Mouse (Mus musculus): ENCODE measurements around the gene Kpnb1. TPM values are rescaled to one million over a fixed set of nuclear protein-coding genes. Genes with fewer than 3 reads are reported as not detected.
A peak's percentile ranks its signal among the peaks of the same experiment; 100 is the strongest.

Kpnb1 gene
- total and polyA plus RNA-seq, 2 experiments from 2014 or later, result 18.4 to 68.2 TPM

GRCm38 (mm10) chr11:97115797-97116196, 71.9 kb downstream of the Kpnb1 start:
- H3K9me3 ChIP-seq (replicated peaks; ENCODE audit: control insufficient read depth, low read length), result no peaks in the 10 kb centered on the region
- 5% methylated on average over 11 of the region's 11 CpGs for WGBS
- no peak for ATAC-seq (ENCODE audit: insufficient read depth, low read depth)
- no peak for DNase-seq (ENCODE audit: low spot score)
- H3K4me2 ChIP-seq (ENCODE audit: low read depth, low read length), result peak overlapping the region; percentile 73
- no peak overlapping the region for H3K27ac ChIP-seq (ENCODE audit: low read depth)
- H3K4me3 ChIP-seq (ENCODE audit: low read depth, low read length), result no peak overlapping the region
- H3K27me3 ChIP-seq (ENCODE audit: control insufficient read depth, insufficient read depth, low read length), result peaks cover 74% of the 10 kb centered on the region
- no peaks in the 10 kb centered on the region for H3K36me3 ChIP-seq (replicated peaks; ENCODE audit: control insufficient read depth, insufficient read depth, low read length)
- no peak for TF ChIP-seq CTCF (IDR thresholded peaks at IDR 0.05; ENCODE audit: low read depth)
- TF ChIP-seq EP300 (IDR thresholded peaks at IDR 0.05; ENCODE audit: low read depth), result no peak
- H3K9ac ChIP-seq (replicated peaks; ENCODE audit: low read depth, low read length), result no peak overlapping the region
- peaks cover 5% of the 10 kb centered on the region; the same call in 1 of the 2 replicates for H3K4me1 ChIP-seq (ENCODE audit: control insufficient read depth, insufficient read depth)

DNA sequence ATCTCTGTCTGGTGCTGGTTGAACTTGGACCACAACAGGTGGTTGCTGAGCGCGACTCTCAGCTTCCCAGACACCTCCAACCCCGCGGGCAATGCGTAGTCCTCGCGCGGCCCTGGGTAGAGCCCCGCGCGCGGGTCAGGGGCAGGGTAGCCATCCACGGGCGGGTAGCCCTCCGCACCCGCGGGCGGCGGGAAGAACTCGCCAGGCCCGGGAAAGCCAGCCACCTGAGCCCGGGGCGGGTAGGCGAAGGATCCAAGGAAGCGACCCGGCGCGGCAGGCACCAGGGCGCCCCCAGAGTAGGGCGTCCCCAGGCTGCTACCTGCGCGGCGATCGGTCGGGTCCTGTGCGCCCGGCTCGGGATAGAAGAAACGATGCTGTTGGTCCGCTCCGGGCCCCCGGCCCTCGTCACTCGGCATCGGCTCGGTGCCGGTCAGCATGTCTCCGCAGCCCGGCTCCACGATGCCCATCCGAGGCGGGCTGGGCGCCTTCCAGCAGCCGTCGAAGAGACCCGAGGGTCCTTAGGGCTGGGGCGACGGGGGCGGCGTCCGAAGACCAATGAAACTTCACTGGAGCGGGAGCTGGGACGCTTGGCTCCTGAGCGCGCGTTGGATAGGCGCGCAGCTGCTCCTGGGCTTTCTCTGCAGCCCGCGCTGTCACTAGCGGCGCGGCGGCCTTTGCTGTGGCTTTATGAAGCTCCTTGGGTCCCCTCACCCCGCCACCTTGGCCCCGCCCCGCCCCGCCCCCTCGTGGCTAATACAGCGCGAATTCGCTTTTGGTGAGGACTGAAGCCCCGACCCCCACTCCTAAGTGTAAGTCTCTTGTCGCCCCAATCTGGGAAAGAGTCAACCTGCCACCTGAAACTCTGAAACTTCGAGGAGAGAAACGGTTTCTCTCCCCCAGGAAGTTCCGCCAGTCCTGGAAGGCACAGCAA, 72.7 kb downstream of the Kpnb1 start, which contains the start of gene Tbx21:
Gene Tbx21, minus strand, starts transcription at position 661 of the 931 bp plus-strand sequence.
- H3K27ac ChIP-seq (ENCODE audit: low read depth), result no peak within 1 kb of the TSS
- H3K4me2 ChIP-seq (ENCODE audit: low read depth, low read length), result peak within 1 kb of the TSS; percentile 73
- WGBS, result under 1% methylated on average over 78 of the region's 87 CpGs
- H3K4me1 ChIP-seq (ENCODE audit: control insufficient read depth, insufficient read depth), result peaks cover 5% of the 10 kb centered on the region; the same call in 1 of the 2 replicates
- TF ChIP-seq EP300 (IDR thresholded peaks at IDR 0.05; ENCODE audit: low read depth) (no peak), CTCF (IDR thresholded peaks at IDR 0.05; ENCODE audit: low read depth) (no peak)
- H3K27me3 ChIP-seq (ENCODE audit: control insufficient read depth, insufficient read depth, low read length), result peaks cover 74% of the 10 kb centered on the region
- no peaks in the 10 kb centered on the region for H3K9me3 ChIP-seq (replicated peaks; ENCODE audit: control insufficient read depth, low read length)
- peak within 1 kb of the TSS; percentile 49 for H3K4me3 ChIP-seq (ENCODE audit: low read depth, low read length)
- DNase-seq (ENCODE audit: low spot score) (no peak), ATAC-seq (ENCODE audit: insufficient read depth, low read depth) (no peak)
- H3K9ac ChIP-seq (replicated peaks; ENCODE audit: low read depth, low read length), result no peak within 1 kb of the TSS
- no peaks in the 10 kb centered on the region for H3K36me3 ChIP-seq (replicated peaks; ENCODE audit: control insufficient read depth, insufficient read depth, low read length)

DNA sequence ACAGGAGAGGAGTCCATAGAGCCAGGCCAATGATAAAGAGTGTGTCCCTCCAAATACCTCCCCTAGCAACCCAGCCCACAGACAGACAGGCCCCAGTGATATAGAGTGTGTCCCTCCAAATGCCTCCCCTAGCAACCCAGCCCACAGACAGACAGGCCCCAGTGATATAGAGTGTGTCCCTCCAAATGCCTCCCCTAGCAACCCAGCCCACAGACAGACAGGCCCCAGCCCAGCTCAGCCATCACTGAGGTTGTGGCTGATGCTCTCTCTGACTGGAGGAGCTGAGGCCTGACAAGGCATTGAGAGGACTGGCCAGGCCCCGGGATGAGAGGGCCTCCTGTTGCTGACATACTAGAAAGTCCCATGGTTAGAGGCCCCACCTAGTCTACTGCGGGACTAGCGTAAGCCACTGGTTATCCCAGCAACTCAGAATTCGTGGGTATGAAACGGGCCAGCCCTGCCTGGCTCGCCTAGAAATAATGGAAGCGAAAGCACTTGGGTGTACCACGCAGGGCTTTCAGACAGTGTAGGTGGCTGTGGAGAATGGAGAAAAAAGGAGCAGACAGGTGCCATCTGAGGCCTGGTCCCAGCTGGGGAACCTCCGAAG, 75.1 kb downstream of the Kpnb1 start:
- no peaks in the 10 kb centered on the region for H3K36me3 ChIP-seq (replicated peaks; ENCODE audit: control insufficient read depth, insufficient read depth, low read length)
- TF ChIP-seq CTCF (IDR thresholded peaks at IDR 0.05; ENCODE audit: low read depth), result no peak
- TF ChIP-seq EP300 (IDR thresholded peaks at IDR 0.05; ENCODE audit: low read depth), result no peak
- WGBS, result 84% methylated on average over 9 of the region's 9 CpGs
- H3K27me3 ChIP-seq (ENCODE audit: control insufficient read depth, insufficient read depth, low read length), result peaks cover 55% of the 10 kb centered on the region
- H3K9me3 ChIP-seq (replicated peaks; ENCODE audit: control insufficient read depth, low read length), result no peaks in the 10 kb centered on the region
- no peak overlapping the region for H3K27ac ChIP-seq (ENCODE audit: low read depth)
- DNase-seq (ENCODE audit: low spot score) (no peak), ATAC-seq (ENCODE audit: insufficient read depth, low read depth) (no peak)
- H3K4me3 ChIP-seq (ENCODE audit: low read depth, low read length), result no peak overlapping the region
- H3K4me1 ChIP-seq (ENCODE audit: control insufficient read depth, insufficient read depth), result peaks cover 5% of the 10 kb centered on the region; the same call in 1 of the 2 replicates
- H3K9ac ChIP-seq (replicated peaks; ENCODE audit: low read depth, low read length), result no peak overlapping the region
- no peak overlapping the region for H3K4me2 ChIP-seq (ENCODE audit: low read depth, low read length)

Small RNA genes lying within 50 kb of the gene (microRNA-seq; reads per million reads assigned to microRNA genes)
- not detected for gene Mir7235

Other genes with a start within 250 kb of the Kpnb1 start
- 20.9 and 27.3 TPM in 2 replicates for gene Pnpo, start 243.9 kb downstream of the Kpnb1 start, total RNA-seq (2014; rRNA removed; ENCODE audit: low replicate concordance)
- gene Pnpo, start 243.9 kb downstream of the Kpnb1 start, polyA plus RNA-seq (2015; fragmentation: Nextera tagmentation; extraction: Ambion mirVana), result 25.0 and 28.1 TPM in 2 replicates
- 6.2 and 6.8 TPM in 2 replicates for gene Sp2, start 204.9 kb downstream of the Kpnb1 start, total RNA-seq (2014; rRNA removed; ENCODE audit: low replicate concordance)
- gene Sp2, start 204.9 kb downstream of the Kpnb1 start, polyA plus RNA-seq (2015; fragmentation: Nextera tagmentation; extraction: Ambion mirVana), result 8.9 and 9.0 TPM in 2 replicates
- gene Sp6, start 174.5 kb downstream of the Kpnb1 start, total RNA-seq (2014; rRNA removed; ENCODE audit: low replicate concordance), result 0.04 and 0.19 TPM in 2 replicates
- gene Sp6, start 174.5 kb downstream of the Kpnb1 start, polyA plus RNA-seq (2015; fragmentation: Nextera tagmentation; extraction: Ambion mirVana), result 0.08 TPM in 1 of 2 replicates, not detected in the other
- 29.3 and 31.7 TPM in 2 replicates for gene Scrn2, start 157.9 kb downstream of the Kpnb1 start, total RNA-seq (2014; rRNA removed; ENCODE audit: low replicate concordance)
- 16.6 and 19.0 TPM in 2 replicates for gene Scrn2, start 157.9 kb downstream of the Kpnb1 start, polyA plus RNA-seq (2015; fragmentation: Nextera tagmentation; extraction: Ambion mirVana)
- gene Lrrc46, start 146.5 kb downstream of the Kpnb1 start, total RNA-seq (2014; rRNA removed; ENCODE audit: low replicate concordance), result 0.80 TPM in 1 of 2 replicates, not detected in the other
- 0.53 and 0.65 TPM in 2 replicates for gene Lrrc46, start 146.5 kb downstream of the Kpnb1 start, polyA plus RNA-seq (2015; fragmentation: Nextera tagmentation; extraction: Ambion mirVana)
- 77.7 and 81.2 TPM in 2 replicates for gene Mrpl10, start 146.3 kb downstream of the Kpnb1 start, total RNA-seq (2014; rRNA removed; ENCODE audit: low replicate concordance)
- 67.0 and 67.3 TPM in 2 replicates for gene Mrpl10, start 146.3 kb downstream of the Kpnb1 start, polyA plus RNA-seq (2015; fragmentation: Nextera tagmentation; extraction: Ambion mirVana)
- gene Osbpl7, start 137.3 kb downstream of the Kpnb1 start, total RNA-seq (2014; rRNA removed; ENCODE audit: low replicate concordance), result 8.6 and 10.6 TPM in 2 replicates
- gene Osbpl7, start 137.3 kb downstream of the Kpnb1 start, polyA plus RNA-seq (2015; fragmentation: Nextera tagmentation; extraction: Ambion mirVana), result 2.7 and 3.0 TPM in 2 replicates
- gene Tbx21, start 72.5 kb downstream of the Kpnb1 start, total RNA-seq (2014; rRNA removed; ENCODE audit: low replicate concordance), result not detected in 2 replicates
- gene Tbx21, start 72.5 kb downstream of the Kpnb1 start, polyA plus RNA-seq (2015; fragmentation: Nextera tagmentation; extraction: Ambion mirVana), result not detected in 2 replicates
- 8.9 and 27.8 TPM in 2 replicates for gene Tbkbp1, start 36.4 kb downstream of the Kpnb1 start, total RNA-seq (2014; rRNA removed; ENCODE audit: low replicate concordance)
- 2.8 and 3.4 TPM in 2 replicates for gene Tbkbp1, start 36.4 kb downstream of the Kpnb1 start, polyA plus RNA-seq (2015; fragmentation: Nextera tagmentation; extraction: Ambion mirVana)
- gene Npepps, start 92.8 kb upstream of the Kpnb1 start, total RNA-seq (2014; rRNA removed; ENCODE audit: low replicate concordance), result 28.1 and 45.8 TPM in 2 replicates
- gene Npepps, start 92.8 kb upstream of the Kpnb1 start, polyA plus RNA-seq (2015; fragmentation: Nextera tagmentation; extraction: Ambion mirVana), result 54.8 and 56.0 TPM in 2 replicates
- 41.8 and 48.8 TPM in 2 replicates for gene Mrpl45, start 127.8 kb upstream of the Kpnb1 start, total RNA-seq (2014; rRNA removed; ENCODE audit: low replicate concordance)
- gene Mrpl45, start 127.8 kb upstream of the Kpnb1 start, polyA plus RNA-seq (2015; fragmentation: Nextera tagmentation; extraction: Ambion mirVana), result 60.3 and 64.6 TPM in 2 replicates
- gene Gpr179, start 164.2 kb upstream of the Kpnb1 start, total RNA-seq (2014; rRNA removed; ENCODE audit: low replicate concordance), result 0.12 TPM in 1 of 2 replicates, not detected in the other
- not detected in 2 replicates for gene Gpr179, start 164.2 kb upstream of the Kpnb1 start, polyA plus RNA-seq (2015; fragmentation: Nextera tagmentation; extraction: Ambion mirVana)
- gene Socs7, start 174.7 kb upstream of the Kpnb1 start, total RNA-seq (2014; rRNA removed; ENCODE audit: low replicate concordance), result 15.4 and 20.7 TPM in 2 replicates
- gene Socs7, start 174.7 kb upstream of the Kpnb1 start, polyA plus RNA-seq (2015; fragmentation: Nextera tagmentation; extraction: Ambion mirVana), result 1.6 and 2.1 TPM in 2 replicates
- 44.0 and 53.5 TPM in 2 replicates for gene Arhgap23, start 227.7 kb upstream of the Kpnb1 start, total RNA-seq (2014; rRNA removed; ENCODE audit: low replicate concordance)
- 3.7 and 3.8 TPM in 2 replicates for gene Arhgap23, start 227.7 kb upstream of the Kpnb1 start, polyA plus RNA-seq (2015; fragmentation: Nextera tagmentation; extraction: Ambion mirVana)